Mouse (Mus musculus) mammary gland, adult 2 months (tissue): Measurements from ENCODE around the gene Allc. TPM values are rescaled to one million over a fixed set of nuclear protein-coding genes. Genes with fewer than 3 reads are reported as not detected.

Source experiments
- polyA plus RNA-seq: library from polyadenylated mRNA; depleted of rRNA; stranded (reverse); fragments of >200 nt; gene quantifications from 2 replicates; pipeline ENCODE4 v1.2.3, GENCODE M21; 2012; ENCODE audit warnings: low replicate concordance; rRNA removed

The Allc gene
- polyA plus RNA-seq = 0.10 TPM in 1 of 2 replicates, not detected in the other

DNA sequence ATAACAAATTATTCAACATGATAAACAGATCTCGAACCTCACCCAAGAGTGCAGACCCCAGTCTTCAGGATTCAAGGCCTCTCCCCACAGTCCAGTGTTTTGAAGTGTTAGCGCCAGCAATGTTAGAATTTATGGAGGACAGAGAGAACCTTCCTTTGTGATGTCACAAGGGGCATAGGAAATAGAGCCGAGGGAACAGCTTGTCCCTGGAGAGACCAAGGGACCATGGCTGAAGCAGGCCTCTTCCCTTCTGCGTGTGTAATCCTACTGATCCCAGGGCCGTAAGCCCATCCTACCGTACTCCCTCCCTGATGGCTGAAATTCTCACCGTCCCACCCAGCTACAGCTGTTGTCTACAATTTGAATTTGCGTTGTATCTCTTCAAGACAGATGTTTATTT, at the start of gene Allc:
TSS of gene Allc (minus strand) at position 101 of the 400 bp plus-strand sequence.

DNA sequence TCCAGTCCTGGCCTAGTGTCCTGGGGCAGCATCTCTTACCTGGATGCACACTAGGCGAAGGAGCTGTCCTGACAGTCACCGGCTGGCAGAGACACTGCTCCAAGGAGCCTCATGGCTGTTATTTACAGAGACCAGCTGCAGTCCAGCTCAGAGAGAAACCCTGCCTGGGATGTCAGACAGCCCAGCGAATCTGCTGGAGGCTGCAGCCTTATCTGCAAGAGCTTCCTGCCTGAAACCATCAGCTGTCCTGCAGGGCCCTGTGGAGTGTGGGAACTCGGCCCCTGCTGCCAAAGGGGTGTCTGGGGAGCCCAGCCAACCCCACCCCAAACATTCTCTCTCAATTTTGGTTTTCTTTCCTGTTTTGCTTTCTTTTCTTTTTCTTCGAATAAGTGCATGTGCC, 40.9 kb upstream of the Allc start, which contains the start of gene Colec11:
TSS of gene Colec11 (minus strand) at position 183 of the 400 bp plus-strand sequence.

DNA sequence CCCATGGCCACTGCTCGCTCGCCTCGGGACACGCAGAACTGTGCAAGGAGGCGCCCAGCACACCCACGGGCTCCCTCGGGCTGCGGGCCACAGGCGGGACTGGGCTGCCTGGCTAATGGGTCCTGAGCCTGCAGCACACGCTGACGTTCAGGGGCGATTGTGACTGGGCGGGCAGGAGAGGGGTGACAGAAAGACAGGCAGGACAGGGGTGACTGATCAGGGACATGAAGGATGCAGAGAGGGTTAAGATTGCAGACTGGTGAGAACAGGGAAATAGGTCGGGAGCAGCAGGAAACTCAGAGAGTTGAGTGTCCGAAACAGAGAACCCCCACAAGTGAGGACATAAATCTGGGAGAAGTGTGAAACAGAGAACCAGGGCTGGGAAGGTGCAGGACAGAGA, 30.0 kb downstream of the Allc start, which contains the start of gene Dcdc2c:
TSS of gene Dcdc2c (minus strand) at position 101 of the 400 bp plus-strand sequence.

Other genes with a start within 250 kb of the Allc start
- gene Dcdc2c, start 30.1 kb downstream of the Allc start, polyA plus RNA-seq = not detected in 2 replicates
- gene Colec11, start 40.9 kb upstream of the Allc start, polyA plus RNA-seq = 1.9 and 2.2 TPM in 2 replicates
- gene Rps7, start 53.4 kb upstream of the Allc start, polyA plus RNA-seq = 190 and 201 TPM in 2 replicates
- 7.2 and 9.5 TPM in 2 replicates for gene Rnaseh1, start 67.1 kb upstream of the Allc start, polyA plus RNA-seq
- 12.2 and 28.6 TPM in 2 replicates for gene Adi1, start 92.7 kb upstream of the Allc start, polyA plus RNA-seq
- 23.3 and 28.1 TPM in 2 replicates for gene Trappc12, start 167.9 kb upstream of the Allc start, polyA plus RNA-seq
- gene Eipr1, start 169.3 kb upstream of the Allc start, polyA plus RNA-seq = 35.5 and 47.2 TPM in 2 replicates